Mouse (Mus musculus) kidney, postnatal 14 days (tissue): Measurements from ENCODE around the gene Fam219b.
A peak's percentile ranks its signal among the peaks of the same experiment; 100 is the strongest.

ENCODE experiments used
- DNase-seq: peaks from one replicate; pipeline ENCODE4 v3.0.0; 2022; ENCODE audit warnings: mixed read lengths

Gene Fam219b

DNA sequence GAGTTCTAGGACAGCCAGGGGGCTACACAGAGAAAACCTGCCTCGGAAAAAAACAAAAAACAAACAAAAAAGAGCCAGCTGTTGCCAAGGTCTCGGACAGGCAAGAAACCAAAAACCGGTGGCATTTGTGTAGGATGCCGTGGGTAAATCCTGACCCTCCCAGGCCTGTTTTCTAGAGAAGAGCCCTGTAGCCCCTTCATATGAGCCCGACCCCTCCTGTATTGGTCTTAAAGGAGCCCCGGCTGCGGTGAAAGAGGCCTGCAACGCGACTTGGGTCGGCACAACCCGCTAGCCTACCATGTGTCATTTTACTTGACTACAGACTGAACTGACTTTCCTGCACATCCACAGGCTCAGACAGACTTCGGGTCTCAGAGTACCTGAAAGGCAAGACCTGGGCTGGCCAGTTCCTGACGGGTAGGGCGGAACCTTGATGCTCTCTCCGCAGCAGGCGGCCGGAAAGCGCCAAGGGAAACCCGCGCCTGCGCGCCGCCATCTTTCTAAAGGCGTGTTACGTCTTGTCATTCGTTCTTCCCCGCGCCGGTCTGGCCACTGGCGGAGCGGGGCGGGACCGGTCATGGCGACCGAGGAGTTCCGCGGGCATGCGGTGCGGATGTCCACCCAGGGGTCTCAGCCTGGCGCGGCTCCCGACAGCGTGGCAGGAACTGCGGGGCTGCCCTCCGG is at the start of gene Fam219b:
Gene Fam219b (plus strand): TSS at position 485 of the 684 bp plus-strand sequence.
- peak; percentile 94 for DNase-seq

DNA sequence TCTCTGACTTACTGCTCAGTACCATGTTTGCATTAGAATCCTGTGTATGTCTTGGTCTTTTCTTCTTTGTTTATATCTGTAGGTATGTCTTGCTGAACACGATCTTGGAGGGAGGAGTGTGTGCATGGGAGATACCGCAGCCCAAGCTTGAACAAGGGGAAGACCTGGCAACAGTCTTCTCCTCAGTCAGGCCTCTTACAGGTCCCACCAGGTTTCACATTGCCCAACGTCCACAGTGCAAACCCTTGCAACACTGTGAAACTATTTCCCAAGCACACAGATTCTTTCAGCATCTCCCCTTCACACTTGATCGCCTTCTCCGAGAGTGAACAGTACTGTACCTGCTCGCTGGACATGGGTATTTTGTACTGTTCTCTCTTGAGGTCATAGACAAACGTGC is 49.5 kb upstream of the Fam219b start:
- DNase-seq: no peak

DNA sequence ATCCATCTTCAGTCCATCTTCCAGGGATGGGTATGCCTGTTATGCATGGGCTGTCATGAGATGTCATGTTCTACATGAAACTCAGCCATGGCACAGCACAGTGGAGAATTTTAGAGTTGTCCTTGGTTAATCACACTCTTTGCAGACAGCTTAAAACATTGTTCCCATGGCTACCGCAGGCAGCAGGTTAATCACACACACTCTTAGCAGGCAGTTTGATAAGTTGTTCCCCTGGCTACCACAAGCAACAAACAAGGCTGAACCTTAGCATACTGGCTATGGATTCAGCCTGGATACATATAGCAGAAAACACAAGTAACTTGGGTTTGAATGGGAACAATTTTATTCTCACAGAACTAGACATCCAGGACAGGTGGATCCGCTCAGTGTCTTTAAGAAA is 43.8 kb upstream of the Fam219b start:
- DNase-seq: no peak

DNA sequence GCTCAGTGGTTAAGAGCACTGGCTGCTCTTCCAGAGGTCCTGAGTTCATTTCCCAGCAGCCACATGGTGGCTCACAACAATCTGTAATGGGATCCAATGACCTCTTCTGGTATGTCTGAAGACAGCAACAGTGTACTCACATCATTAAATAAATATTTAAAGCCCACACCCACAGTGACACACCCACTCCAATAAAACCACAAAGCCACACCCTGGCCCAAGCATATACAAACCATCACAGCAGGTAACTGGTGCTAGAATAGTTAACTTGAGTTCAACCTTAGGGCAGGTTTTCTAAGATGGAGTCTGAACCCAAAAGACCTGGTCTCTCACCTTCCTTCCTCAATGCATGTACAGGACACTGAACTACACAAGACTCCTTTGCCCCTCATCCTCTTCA is 42.4 kb upstream of the Fam219b start:
- no peak for DNase-seq

DNA sequence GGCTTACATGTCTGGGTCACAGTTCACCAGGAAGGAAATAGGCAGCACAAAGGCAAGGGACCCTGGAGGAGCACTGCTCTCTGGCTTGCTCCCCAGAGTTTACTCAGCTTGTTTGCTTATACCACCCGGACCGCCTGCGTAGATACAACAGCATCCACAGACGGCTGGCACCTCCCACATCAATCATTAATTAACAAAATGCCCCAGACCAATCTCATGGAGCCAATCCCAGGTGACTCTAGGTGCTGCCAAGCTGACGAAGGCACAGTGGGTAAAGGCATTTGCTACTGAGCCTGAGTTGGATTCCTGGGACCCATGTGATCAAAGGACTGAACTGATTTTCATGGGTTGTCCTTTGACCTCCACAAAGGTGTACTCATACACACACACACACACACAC is 40.1 kb upstream of the Fam219b start:
- DNase-seq: no peak

DNA sequence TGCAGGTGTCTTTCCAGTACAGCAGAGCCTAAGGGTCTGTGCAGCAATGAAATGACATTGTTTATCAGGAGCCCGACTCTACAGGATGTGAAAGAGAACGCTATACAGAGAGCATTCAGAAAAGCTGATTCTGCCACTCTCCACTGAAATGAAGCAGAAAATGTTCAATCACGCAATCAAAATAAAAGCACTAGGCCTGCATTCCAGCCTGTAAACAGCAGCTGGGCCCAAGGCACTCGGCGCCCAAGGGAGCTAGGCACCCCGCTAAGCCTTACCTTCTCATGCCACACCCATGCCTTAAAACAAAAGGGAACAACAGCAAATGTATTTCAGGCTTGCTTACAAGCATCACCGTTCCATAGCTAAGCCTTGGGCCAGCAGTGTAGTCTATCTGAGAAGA is 38.8 kb upstream of the Fam219b start:
- no peak for DNase-seq

DNA sequence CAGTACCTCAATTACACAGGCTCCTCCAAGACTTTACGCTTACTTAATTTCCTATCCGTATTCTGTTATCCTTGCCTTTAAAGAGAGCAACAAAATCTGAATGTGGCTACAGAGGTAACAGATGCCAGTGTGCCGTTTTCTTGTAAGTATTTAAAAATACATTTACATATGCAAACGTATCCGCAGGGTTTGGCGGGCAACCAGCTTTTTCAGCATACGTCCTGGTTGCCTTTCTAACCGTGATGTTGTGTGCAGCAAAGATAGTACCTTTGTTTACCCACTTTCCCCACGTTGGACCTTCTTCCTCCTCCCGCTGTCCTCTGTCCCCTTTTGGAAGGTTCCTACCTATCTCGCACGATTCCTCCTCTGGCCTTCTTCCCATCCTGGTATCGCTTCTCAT is 35.9 kb upstream of the Fam219b start:
- no peak for DNase-seq

DNA sequence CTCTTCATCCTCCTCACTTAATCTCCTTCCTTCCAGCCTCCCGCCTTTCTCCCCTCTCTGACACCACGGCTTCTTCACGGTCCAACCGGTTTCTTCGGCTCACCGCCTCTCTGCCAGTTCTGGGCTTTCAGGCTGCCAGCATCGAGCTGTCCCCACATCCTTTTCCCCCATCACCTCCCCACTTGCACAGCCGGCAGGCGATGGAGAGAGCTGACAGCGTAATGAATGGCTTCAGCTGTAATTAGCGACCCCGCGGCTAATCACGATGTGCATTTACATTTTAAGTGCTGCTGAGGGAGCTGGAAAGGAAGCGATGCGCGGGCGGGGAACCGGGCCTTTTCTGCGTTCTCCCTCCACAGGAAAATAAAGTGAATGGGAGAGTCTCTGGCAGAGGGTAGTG is 35.5 kb upstream of the Fam219b start:
- DNase-seq: no peak

DNA sequence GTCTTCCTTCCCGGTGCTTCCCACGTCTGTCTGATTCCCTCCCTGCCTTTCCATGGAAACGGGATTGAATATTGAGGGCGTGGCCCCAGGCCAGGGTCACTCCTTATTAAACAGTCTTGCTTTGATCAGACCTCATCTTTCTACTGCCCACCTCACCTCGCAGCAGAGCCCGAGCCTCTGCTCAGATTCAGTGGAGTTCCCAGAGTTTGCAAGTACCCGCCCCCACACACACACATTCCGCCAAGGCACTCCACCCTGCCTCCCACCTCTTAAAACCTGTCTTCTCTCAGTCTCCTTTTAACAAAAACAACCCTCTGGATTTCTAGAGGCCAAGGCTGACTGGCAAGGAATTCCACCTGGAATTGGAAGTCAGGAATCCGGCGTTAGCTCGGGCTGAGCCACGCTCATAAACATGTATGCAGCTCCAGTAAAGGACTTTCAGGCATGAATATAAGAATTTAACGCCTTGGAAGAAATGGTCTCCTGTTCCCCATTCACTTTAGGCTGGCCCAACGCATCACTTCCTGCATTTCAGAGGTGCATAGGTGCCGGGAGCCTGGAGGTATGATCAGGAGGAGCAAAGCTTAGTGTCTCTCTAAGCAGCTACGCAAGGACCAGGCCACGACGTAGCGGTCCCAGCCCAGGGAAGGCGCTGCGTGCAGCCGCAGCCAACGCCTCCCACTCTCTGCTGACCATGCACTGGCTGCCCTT is 34.3 kb upstream of the Fam219b start:
- DNase-seq: no peak

DNA sequence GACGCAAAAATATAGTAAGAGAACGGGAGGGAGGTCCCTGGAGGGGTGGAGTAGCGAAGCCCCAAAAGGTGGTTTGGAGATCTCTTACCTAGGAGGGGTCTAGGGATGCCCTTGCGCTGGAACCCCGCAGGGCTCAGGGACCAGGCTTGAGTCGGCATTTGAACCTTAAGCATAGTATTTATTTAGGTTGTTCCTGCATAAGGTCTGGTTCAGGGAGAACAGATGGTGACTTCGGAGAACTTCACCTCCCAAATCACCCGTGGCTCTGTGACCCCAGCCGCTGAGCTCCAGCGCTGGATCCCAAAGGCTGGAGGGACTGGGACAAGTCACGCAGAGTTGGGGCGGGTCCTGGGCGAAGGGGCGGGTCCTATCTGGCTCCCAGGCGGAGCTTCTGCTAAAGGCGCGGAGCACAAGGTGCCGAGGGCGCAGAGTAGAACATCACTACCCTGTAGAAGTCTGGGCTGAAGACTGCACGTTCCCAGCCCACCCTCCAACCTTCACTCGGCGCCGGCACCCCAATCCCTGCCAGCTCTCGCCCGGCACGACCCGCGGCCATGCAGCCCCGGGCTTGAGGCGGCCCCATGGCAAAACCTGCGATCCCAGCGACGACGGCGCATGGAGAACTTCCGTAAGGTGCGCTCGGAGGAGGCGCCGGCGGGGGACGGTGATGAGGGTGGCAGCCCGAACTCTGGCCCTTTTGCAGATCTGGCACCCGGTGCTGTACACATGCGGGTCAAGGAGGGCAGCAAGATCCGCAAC is 33.5 kb upstream of the Fam219b start, which contains the start of gene Rpp25:
Gene Rpp25 (plus strand): TSS at position 405 of the 759 bp plus-strand sequence.
- DNase-seq: peak; percentile 68

DNA sequence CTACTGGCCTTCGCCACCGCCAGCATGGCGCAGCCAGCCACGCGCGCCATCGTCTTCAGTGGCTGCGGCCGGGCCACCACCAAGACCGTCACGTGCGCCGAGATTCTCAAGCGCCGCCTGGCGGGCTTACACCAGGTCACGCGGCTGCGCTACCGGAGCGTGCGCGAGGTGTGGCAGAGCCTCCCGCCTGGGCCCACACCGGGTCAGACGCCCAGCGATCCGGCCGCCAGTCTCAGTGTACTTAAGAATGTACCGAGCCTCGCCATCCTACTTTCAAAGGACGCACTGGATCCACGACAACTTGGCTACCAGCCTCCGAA is 33.0 kb upstream of the Fam219b start:
- peak; percentile 73 for DNase-seq

DNA sequence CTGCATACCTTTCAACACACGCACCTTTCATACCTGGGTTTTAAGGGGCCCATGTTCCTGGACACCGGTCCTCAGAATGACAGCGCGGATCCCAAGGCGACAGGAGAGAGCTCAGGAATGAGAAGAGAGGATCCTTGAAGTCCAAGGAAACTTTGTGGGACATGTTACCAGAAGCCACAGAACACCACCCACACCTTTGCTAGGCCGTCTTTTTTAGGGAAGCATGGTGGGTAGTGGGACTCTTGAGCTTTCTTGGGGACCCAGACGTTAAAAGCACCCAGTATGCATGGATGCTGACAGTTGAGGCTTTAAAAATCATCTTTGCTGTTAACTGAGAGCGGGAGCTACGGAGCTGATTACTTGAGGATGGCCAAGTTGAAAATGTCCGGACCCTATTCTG is 32.4 kb upstream of the Fam219b start:
- no peak for DNase-seq

DNA sequence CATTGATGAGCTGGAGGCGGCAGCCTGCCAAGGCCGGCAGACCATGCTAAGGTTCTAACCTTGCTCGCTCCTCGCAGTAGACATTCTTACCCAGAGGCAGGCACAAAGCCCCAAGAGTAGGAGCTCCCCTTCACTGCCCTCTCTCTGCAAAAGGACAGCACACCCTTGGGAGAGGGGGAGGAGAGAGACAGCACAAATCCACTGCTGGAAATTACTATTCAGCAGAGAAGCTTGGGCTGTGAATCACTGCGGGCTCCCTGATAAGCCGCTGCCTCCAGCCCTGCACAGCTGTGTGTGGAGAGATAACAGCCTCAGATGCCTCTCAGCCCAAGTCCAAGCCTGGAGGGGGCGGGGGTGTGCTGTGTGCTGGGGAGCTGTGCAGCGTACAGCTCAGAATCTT is 31.6 kb upstream of the Fam219b start:
- peak; percentile 53 for DNase-seq

DNA sequence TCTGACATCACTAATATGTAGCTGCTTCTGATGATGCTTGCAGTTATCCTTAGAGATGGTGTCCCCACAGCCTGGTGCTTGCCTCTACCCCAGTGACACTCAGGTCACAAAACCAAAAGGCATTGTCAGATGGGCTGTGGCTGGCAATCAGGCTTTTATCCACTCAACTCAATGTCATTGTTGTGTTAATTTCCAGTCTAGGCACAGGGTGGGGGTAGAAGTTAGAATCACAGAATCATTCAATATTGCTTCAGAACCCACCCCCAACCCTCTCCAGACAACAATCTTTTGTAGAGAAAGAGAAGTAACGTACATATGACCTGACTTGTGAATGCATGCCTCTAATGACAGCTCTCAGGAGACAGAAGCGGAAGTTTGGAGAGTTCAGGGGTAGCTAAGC is 26.8 kb upstream of the Fam219b start:
- DNase-seq: no peak

DNA sequence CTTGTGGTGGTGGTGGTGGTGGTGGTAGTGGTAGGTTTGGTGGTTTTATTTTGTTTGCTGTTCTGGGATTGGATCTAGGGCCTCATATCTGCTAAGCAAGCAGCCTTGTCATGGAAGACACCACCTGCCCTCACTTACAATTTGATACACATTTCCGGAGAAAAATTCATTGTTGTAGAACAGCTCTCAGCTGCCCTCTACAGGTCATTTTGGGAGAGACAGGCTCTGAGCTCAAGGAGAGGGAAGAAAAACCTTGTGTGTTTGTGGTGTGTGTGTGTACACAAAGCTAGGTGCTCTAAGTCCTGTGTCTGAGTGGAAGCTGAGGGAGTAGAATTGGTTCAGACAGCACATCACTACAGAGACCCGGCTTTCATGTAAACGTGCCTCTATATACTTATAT is 20.2 kb upstream of the Fam219b start:
- peak; percentile 59 for DNase-seq

DNA sequence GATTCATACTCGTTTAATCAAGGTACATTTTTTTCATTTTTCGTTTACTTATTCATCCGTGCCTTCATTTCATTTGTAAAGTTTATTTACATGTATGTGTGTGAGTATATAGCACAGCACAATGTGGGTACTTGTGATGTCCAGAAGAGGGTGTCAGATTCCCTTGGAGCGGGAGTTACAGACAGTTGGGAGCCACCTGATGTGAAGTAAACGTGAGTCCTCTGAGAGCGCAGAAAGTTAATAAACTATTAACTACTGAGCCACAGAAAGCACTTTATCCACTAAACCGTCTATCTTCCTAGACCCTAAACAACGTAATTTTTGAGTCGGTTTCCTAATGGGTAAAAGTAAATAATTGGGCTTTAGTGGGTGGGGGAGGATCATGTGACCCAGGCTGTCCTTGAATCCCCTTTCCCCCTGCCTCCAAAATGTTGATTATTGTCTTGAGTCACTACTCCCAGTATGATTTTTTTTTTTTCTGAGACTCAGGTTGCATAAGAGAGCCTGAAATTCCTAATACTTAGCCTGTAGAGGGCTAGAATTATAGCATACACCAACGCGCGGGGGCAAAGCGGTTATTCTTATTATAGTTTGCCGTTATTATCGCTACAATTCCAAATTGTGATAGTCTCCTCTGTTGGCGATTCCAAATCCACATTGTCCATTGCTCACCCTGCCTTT is 16.8 kb upstream of the Fam219b start:
- no peak for DNase-seq

DNA sequence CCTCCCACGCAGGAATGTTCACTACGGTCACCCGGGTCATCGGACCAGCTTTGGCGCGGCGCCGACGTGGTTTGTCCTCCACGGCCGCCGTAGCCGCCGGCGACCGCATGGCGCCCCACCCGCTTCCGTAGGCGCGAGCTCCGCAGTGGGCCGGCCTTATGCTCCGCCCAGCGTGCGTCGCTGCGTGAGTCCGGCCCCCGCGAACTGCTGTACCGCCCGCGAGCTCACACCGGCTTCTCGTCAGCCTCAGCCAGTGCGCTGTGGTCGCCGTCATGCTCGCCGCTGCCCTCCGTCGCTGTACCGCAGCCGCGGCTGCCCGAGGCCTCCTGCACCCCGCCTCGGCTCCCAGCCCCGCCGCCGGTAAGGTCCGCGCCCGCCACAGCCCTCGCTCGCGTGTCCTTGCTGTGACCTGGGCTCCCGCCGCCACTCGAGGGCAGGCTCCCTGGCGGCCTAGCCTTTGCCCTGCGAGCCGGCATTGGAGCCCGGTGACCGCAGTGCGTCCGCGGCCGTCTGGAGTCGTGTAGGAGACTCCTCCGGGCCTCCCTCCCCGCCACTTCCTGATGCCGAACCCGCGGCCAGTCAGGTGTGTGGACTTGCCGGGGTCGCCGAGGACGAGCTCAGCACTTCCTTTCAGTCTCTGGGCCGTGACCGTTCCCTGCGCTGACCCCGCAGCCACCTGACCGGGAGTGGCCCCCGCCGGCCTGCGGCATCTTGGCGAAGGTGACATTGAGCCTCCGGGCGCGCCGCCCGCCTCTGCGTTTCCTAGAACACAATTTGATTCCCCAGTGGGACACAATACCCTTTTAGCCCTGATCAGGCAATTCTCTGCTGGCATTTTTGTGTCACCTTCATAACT is 16.0 kb upstream of the Fam219b start, which contains the start of gene Cox5a:
Gene Cox5a (plus strand): TSS at position 219 of the 856 bp plus-strand sequence.
- DNase-seq: peak; percentile 96

DNA sequence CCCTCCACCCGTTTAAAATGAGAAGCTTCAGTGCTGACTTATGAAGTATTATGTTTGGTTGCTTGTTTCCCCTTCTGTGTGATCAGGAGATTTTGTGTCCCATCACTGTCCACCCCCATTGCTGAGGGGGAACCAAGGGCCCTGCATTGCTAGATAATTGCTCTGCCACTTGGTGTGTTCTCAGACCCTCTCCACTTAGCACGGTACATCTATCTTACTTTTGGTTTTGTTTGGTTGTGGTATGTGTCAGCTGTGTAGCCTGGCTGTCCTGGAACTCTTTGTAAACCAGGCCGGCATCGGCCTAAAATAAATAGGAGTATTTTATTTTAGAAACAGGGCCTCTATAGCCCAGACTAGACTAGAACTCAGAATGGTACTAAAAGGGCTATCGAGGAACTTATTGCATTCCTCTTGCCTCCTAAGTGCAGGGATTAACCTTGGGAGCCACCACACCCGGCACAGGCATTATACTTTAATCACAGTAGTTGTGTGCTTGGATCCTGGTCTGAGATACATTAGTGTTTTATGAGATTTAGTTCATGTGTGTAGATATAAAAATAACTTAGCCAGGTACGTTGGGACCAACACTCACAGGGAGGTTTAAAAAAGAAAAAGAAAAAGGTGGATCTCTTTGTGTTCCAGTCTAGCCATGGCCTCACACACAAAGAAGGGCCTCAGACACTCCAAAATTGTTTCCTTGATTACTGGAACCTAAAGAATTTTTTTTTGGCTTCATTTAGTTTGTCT is 15.0 kb upstream of the Fam219b start:
- DNase-seq: no peak

DNA sequence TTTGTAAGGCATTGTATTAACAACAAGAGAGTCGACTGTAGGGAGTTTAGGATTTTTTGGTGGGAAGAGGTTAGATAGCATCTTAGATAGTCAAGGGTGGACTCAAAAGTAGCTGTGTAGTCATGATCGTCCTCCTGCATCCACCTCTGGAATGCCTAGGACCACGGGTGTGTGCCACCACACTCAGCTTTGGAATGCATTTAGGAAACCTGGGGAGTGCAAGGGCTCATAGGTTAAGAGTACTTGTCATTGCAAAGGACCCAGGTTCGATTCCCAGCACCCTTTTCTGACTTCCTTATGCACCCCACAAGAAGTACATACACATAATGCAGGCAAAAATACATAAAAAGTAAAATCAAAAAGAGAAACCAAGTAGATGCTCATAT is 14.5 kb upstream of the Fam219b start:
- DNase-seq: no peak

DNA sequence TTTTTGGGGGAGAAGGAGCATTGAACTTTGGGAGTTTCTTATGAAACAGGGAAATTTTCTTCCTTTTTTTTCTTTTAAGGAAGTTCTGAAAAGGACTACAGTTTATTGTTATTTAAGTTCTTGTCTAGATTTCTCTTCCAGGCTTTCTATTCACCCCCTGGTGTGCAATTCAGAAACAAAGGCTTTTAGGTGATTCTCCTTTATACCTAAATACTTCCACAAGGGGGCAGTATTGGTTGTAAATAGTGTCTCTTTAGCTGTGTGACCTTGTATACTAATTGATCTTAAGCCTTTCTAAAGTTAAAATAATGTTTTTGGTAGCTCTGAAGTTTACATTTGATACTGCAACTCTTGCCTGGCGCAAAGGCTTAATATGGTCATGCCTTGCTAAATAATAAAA is 13.6 kb upstream of the Fam219b start:
- DNase-seq: no peak

DNA sequence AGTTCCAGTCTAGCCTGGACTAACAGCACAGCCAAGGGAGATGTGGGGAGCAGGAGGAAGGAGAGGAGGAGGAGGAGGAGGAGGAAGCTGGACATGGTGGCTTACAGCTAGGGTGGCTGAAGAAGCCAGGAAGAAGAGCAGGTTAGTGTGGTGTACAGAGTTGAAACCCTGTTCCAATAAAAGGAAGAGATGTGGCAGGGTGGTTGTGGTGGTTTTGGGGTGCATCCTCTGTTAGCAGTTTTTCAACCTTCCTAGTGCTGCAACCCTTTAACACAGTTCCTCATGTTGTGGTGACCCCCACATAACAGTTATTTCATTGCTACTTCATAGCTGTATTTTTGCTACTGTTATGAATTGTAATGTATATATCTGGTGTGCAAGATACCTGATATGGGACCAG is 12.9 kb upstream of the Fam219b start:
- DNase-seq: no peak

DNA sequence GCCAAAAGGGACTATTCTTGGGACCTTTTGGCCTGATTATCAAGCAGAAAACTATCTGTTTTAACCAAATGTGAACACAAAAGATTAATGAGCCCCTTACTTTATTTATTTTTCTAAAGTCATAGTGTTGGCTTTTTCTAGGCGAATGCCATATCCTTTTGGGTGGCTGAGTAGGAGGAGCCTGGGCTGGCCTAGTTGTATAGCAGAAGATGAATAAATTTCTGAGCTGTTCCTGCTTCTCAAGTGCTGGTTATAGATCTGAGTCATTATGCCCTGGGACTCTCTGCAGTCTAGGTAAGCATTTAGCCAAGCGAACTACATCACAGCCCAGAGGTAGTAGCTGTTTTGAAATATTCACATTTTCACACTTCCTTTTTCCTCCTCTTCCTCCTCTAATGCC is 11.8 kb upstream of the Fam219b start:
- no peak for DNase-seq
